Mouse (Mus musculus) heart, postnatal 14 days (tissue): ENCODE results near the gene Trpd52l3. TPM values are rescaled to one million over a fixed set of nuclear protein-coding genes. Genes with fewer than 3 reads are reported as not detected.

Experiments used
- DNase-seq, 2 experiments: peaks; one replicate each; pipeline ENCODE4 v3.0.0; 2021 to 2022
- intact Hi-C: fragments of 180-260 bp; cut with DNase I; formaldehyde crosslinking; loops from one replicate; pipeline ENCODE4 v1.15.1; 2025
- total RNA-seq, 2 experiments: library from RNA; stranded (reverse); gene quantifications; 2 replicates each; pipeline ENCODE4 v1.2.3; 2021

Trpd52l3 gene
- total RNA-seq, 2 experiments from 2014 or later, result not detected

DNA sequence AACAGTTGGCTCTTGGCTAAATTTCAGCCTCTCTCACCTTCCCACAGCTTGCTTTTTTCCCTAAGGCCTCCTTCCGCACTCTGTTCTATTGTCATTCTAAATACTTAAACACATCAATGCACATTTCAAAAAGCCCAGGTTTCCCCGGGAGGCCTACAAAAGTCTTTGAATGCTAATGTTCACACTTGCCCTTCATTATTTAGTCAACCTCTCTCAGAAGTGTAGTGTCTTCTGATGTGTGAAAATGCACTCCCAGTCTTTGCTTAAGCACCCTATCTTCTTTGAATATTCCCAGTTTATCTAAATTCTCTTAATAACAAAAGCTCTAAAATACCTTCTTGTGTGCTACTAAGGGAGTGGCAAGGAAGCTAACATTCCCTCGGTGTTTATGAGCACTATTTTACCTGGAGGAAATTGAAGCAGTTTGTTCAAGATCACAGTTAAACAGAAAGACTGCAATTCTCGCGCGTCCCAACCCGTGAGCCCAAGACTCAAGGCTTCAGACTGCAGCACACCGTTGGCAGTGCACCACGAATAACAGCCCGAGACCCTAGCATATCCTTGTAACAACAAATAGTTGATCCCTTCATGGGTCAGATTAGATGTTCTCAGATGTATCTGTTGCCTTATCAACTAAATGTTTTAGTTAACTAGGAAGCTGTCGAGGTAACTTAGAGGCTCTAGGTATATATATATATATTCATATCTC, 25.6 kb downstream of the Trpd52l3 start:
- intact Hi-C loops, result no loop called here
- DNase-seq, result no peak

GRCm38 (mm10) chr19:30029894-30030635, 26.5 kb downstream of the Trpd52l3 start, which contains the start of gene Uhrf2:
Gene Uhrf2 (plus strand): TSS chr19:30030513.
- intact Hi-C loops, result loop anchor here (5.0 kb wide), 2 partner anchors 37 to 223 kb away; partner anchors contain the start of gene 9930021J03Rik
- peak; percentile 98 to 99 for DNase-seq

DNA sequence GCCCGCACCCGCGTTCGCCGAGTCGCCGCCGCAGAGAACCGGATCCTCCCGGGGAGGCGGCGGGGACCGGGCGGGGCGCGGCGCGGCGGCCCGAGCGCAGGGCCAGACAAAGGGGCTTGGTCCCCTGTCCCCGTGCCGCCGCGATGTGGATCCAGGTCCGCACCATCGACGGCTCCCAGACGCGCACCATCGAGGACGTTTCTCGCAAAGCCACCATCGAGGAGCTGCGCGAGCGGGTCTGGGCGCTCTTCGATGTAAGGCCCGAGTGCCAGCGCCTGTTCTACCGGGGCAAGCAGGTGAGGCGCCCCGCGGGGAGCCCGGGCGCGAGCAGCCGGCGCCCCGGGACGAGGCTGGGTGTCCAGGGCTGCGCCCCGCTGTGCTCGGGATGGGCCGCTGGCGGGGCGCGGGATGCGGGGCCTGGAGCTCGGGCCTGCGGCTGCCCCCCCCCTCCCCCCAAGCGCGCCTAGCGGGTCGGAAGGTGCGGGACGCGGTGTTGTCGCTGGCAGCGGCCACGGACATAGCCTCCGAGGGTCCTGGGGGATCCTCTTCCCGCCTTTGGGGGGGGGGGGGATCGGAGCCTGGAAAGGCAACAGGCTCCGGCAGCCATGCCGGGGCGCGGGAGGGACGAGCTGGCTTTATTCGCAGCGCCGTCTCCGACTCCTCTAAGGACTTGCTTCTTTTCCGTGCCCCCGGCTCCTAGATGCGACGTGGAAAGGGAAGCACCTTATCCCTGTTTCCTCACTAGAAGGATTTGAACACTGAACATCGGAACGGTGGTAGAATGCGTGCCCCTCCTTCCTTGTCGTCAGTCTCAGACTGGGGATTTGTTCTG, 27.3 kb downstream of the Trpd52l3 start:
- intact Hi-C loops, result loop anchor here (5.0 kb wide), 2 partner anchors 36 to 224 kb away; partner anchors contain the start of gene 9930021J03Rik
- DNase-seq, result peak in 1 of 2 experiments; percentile 28

DNA sequence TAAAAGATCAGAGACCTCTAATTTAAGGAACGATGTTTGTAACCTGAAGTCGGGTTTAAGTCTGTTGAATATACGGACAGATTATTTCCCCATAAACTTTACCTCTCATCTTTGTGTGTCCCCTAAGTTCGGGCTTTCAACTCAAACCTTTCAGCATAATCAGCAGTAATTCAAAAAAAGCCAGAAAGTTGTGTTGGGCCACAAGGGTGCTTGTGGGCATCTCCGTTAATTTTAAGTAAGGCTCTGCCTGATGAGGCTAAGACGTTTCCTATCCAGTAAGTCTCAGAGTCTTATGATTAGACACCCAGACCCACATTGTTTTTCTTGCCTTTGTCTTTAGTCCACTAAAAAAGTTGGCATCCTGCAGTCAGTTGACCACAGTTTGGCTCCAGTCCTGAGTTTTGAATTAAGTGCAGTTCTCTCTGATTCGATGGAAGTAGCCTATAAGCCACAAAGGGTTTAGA, 27.9 kb downstream of the Trpd52l3 start:
- intact Hi-C loops, result loop anchor here (5.0 kb wide), 2 partner anchors 36 to 224 kb away; partner anchors contain the start of gene 9930021J03Rik
- peak in 1 of 2 experiments; percentile 26 for DNase-seq

GRCm38 (mm10) chr19:30032206-30032605, 28.6 kb downstream of the Trpd52l3 start:
- no peak for DNase-seq
- intact Hi-C loops, result loop anchor here (5.0 kb wide), 2 partner anchors 35 to 225 kb away; partner anchors contain the start of gene 9930021J03Rik

DNA sequence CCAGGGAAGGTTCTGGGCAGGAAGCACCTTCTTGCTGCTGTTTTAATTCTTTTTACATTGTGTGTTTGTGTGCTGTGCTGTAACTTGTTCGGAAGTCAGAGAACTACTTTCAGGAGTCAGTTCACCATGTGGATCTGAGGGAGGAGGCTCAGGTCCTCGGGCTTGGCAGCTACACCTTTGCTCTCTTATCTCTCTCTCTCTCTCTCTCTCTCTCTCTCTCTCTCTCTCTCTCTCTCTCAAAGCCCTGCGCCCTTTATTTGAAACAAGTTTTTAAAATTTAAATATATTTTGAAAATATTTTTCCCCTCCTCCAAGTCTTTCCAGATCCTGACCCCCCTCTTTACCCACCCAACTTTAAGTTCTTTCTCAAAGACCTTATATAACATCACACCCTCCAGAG, 31.8 kb downstream of the Trpd52l3 start:
- DNase-seq, result no peak
- intact Hi-C loops, result no loop called here

- no peak for DNase-seq
These were observed 40.1 kb downstream of the Trpd52l3 start for GRCm38 (mm10) chr19:30043691-30044090.

GRCm38 (mm10) chr19:30044630-30045029, 41.0 kb downstream of the Trpd52l3 start:
- intact Hi-C loops, result no loop called here

More at GRCm38 (mm10) chr19:30043691-30044090, 40.1 kb downstream of the Trpd52l3 start:
- intact Hi-C loops, result no loop called here

GRCm38 (mm10) chr19:30045857-30046256, 42.3 kb downstream of the Trpd52l3 start:
- intact Hi-C loops, result no loop called here
- DNase-seq, result peak in 1 of 2 experiments; percentile 12

More at GRCm38 (mm10) chr19:30044630-30045029, 41.0 kb downstream of the Trpd52l3 start:
- DNase-seq, result no peak

DNA sequence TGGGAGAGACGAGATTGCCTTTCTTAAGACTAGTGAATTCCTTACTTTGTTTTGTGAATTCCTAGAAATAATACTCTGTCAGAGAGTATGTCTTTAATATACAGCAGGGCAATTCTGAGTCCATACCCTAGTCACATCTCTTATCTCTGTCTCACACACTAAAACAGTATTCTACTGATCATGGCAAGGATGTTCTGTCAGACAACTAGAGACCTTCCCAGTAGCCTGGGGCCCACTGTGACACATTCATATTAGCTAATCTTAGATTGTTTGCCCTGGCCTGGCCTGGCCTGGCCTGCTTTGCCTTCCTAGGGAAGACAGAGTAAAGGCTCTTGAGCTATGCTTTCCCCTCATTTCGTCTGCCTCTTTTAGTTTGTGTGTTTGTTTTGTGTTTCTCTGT, 47.0 kb downstream of the Trpd52l3 start:
- intact Hi-C loops, result no loop called here
- DNase-seq, result no peak

DNA sequence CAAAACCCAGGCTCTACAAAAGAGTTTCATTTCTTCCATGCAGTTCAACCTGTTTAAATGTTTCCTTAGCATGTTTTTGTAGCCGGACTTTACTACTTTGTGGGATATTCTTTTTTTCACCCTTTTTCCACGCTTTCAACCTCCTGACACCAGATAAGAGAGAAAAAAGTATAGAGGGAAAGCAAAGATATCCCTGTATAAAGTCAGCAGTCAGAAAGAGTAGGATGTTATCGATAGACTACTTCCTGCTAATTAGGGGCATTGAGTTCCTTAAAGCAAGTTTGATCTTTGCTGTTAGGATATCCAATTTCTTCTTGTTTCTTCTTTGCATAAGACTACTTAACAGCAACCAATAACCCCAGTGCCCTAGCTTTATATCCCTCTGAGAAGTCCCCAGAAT, 47.9 kb downstream of the Trpd52l3 start:
- intact Hi-C loops, result no loop called here
- DNase-seq, result no peak

DNA sequence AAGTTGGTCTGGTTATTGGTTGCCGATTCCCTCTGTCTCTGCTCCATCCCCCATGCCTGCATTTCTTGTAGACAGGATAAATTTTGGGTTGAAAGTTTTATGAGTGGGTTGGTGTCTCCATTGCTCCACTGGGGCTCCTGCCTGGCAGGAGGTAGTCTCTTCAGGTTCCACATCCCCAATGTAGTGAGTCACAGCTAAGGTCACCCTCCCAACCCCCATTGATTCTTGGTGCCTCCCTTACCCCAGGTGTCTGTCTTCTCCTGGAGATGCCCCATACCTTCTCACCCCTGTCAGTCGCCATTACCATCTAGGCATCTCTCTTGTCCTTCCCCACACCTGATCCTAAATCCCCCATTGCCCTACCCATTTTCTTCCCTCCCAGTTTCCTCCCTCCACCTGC, 50.6 kb downstream of the Trpd52l3 start:
- DNase-seq, result no peak
- intact Hi-C loops, result no loop called here

Other genes with a start within 250 kb of the Trpd52l3 start
- gene 9930021J03Rik, start 197.8 kb upstream of the Trpd52l3 start, total RNA-seq, result 10 to 100 TPM; 12.2 to 13.3 TPM
- gene Ranbp6, start 190.8 kb upstream of the Trpd52l3 start, total RNA-seq, result 10 to 100 TPM; 15.2 to 15.5 TPM
- 1 to 10 TPM; 4.1 to 6.5 TPM for gene Il33, start 78.7 kb upstream of the Trpd52l3 start, total RNA-seq
- gene Uhrf2, start 26.7 kb downstream of the Trpd52l3 start, total RNA-seq, result 10 to 100 TPM; 27.4 to 28.9 TPM
- under 1 TPM; 0.14 to 0.15 TPM for gene Gldc, start 171.6 kb downstream of the Trpd52l3 start, total RNA-seq
- not detected for gene Mbl2, start 229.2 kb downstream of the Trpd52l3 start, total RNA-seq